Mouse (Mus musculus) kidney, embryonic 16.5 days (tissue): Measurements from ENCODE around the gene Anp32a. TPM values are rescaled to one million over a fixed set of nuclear protein-coding genes. Genes with fewer than 3 reads are reported as not detected.
A peak's percentile ranks its signal among the peaks of the same experiment; 100 is the strongest.

Experiments
- ATAC-seq: fragments of 200-750 bp; cut with Nextera tagmentation; 2 replicates; pipeline ENCODE4 v1.8.0; 2017; ENCODE audit warnings: moderate TSS enrichment; ENCODE audit not compliant: low FRiP score, low TSS enrichment
- H3K27ac ChIP-seq: fragments of 300-500 bp; sonication (generic); 2 replicates; pipeline ENCODE4 v1.5.1; 2014; ENCODE audit warnings: low read length
- H3K27me3 ChIP-seq: fragments of 300-500 bp; sonication (generic); 2 replicates; pipeline ENCODE4 v1.6.1; 2014; ENCODE audit warnings: low read length, control low read depth, mixed read lengths; ENCODE audit not compliant: insufficient read depth
- H3K36me3 ChIP-seq: fragments of 300-500 bp; sonication (generic); 2 replicates; pipeline ENCODE4 v1.6.1; 2014; ENCODE audit warnings: low read length, control low read depth, mixed read lengths; ENCODE audit not compliant: insufficient read depth
- H3K4me1 ChIP-seq: fragments of 300-500 bp; sonication (generic); 2 replicates; pipeline ENCODE4 v1.6.1; 2014; ENCODE audit warnings: low read length, control low read depth, mixed read lengths; ENCODE audit not compliant: insufficient read depth
- H3K4me2 ChIP-seq: fragments of 300-500 bp; sonication (generic); replicated peaks from 2 replicates; pipeline ENCODE4 v1.6.1; 2014; ENCODE audit warnings: low read depth, low read length
- H3K4me3 ChIP-seq: fragments of 300-500 bp; sonication (generic); 2 replicates; pipeline ENCODE4 v1.5.1; 2014; ENCODE audit warnings: mild to moderate bottlenecking, low read length
- H3K9ac ChIP-seq: fragments of 300-500 bp; sonication (generic); replicated peaks from 2 replicates; pipeline ENCODE4 v1.6.1; 2014; ENCODE audit warnings: low read length
- H3K9me3 ChIP-seq: fragments of 300-500 bp; sonication (generic); 2 replicates; pipeline ENCODE4 v1.6.1; 2016; ENCODE audit warnings: low read length, control low read depth
- WGBS: fragments of 180-500 bp; shearing (Covaris S2); extraction: QIAGEN DNeasy Blood & Tissue Kit; methylation state at CpG from one replicate; pipeline ENCODE4 v1.1.7; 2014; 5-methylcytosine and 5-hydroxymethylcytosine counted together
- polyA plus RNA-seq: library from polyadenylated mRNA; unstranded; fragments of >200 nt; fragmentation: Nextera tagmentation; extraction: Ambion mirVana; gene quantifications from 2 replicates; pipeline ENCODE4 v1.2.1, GENCODE M21; 2015

Gene Anp32a
- polyA plus RNA-seq, 1 experiment from 2014 or later: 196 TPM

GRCm38 (mm10) chr9:62345633-62346387, 4.7 kb downstream of the Anp32a start:
- Histone ChIP-seq H3K9ac (peak overlapping the region; percentile 99), H3K4me1 (peaks cover 45% of the 10 kb centered on the region), H3K27ac (peak overlapping the region; percentile 100), H3K4me3 (peak overlapping the region; percentile 68), H3K9me3 (no peaks in the 10 kb centered on the region), H3K36me3 (no peaks in the 10 kb centered on the region), H3K27me3 (no peaks in the 10 kb centered on the region), H3K4me2 (peak overlapping the region; percentile 76)
- ATAC-seq: no peak
- 37% methylated on average over 9 of the region's 9 CpGs for WGBS

DNA sequence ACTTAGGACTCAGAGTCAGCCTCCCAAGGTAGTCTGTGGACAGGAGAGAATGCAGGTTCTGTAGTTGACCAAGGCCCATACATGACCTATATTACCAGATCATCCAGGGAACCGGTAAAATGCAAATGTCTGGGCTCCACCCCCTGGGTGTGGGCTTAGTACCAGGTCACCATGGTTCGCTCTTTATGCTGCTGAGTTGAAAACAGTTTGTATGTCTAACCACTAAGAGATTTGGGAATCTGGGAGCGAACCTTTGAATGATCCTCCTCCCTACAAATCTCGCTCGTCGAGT, 5.2 kb downstream of the Anp32a start:
- 0 out of 2 replicates have a peak overlapping the region, but pooled peaks have one; percentile 37 for H3K9ac ChIP-seq
- H3K4me3 ChIP-seq: peak overlapping the region; percentile 10; the same call in 1 of the 2 replicates
- no peaks in the 10 kb centered on the region for H3K9me3 ChIP-seq
- WGBS: 65% methylated on average over 6 of the region's 6 CpGs
- peaks cover 50% of the 10 kb centered on the region for H3K4me1 ChIP-seq
- no peaks in the 10 kb centered on the region for H3K27me3 ChIP-seq
- H3K27ac ChIP-seq: no peak overlapping the region
- no peaks in the 10 kb centered on the region for H3K36me3 ChIP-seq
- no peak for ATAC-seq
- H3K4me2 ChIP-seq: peak overlapping the region; percentile 76; the same call in 1 of the 2 replicates

DNA sequence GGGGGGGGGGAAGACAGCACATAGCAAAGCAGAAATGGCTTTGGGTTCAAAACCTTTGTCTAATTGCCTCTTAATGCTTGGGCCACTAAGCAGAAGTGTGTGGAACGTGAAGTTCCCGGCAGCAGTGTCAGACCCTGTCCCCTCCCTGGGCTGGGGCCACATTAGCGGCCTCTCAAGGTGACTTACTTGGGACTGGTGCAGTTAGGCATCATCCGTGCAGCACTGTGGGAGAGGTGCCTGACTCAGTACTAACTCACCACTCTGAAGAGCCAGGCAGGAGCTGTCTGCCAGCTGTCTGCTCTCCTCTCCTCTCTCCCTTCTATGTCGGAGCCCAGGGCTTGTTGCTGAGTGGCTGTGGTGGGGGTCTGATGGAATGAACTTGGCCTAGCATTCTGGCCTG, 6.1 kb downstream of the Anp32a start:
- no peaks in the 10 kb centered on the region for H3K9me3 ChIP-seq
- no peak overlapping the region for H3K9ac ChIP-seq
- peaks cover 53% of the 10 kb centered on the region for H3K4me1 ChIP-seq
- no peaks in the 10 kb centered on the region for H3K36me3 ChIP-seq
- WGBS: 71% methylated on average over 5 of the region's 5 CpGs
- H3K27ac ChIP-seq: no peak overlapping the region
- no peak overlapping the region for H3K4me2 ChIP-seq
- H3K4me3 ChIP-seq: no peak overlapping the region
- ATAC-seq: no peak
- H3K27me3 ChIP-seq: no peaks in the 10 kb centered on the region

GRCm38 (mm10) chr9:62348050-62348449, 7.0 kb downstream of the Anp32a start:
- 79% methylated on average over 10 of the region's 10 CpGs for WGBS

DNA sequence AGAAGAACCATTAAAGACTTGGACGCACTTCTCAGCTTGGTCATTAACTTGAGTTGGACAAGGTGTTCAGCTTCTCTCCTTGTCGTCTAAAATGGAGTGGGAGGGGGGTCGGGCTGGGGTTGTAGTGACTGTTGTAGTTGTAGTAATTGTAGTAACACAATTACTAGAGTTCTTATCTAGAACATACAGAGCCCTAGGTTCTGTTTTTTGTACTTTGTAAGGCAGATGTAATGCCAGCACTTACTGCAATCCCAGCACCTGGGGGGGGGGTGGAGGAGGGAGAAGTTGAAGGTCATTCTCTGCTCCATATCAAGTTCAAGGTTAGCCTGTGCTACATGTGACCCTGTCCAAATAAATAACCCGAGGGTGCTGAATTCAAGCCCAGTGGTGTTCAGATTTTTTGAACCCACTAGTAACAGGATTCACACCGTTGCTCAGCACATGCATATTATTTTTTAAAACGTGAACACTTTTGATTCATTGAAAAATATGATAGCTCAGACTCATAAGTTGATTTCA, 7.4 kb downstream of the Anp32a start:
- H3K9me3 ChIP-seq: no peaks in the 10 kb centered on the region
- H3K27ac ChIP-seq: no peak overlapping the region
- no peaks in the 10 kb centered on the region for H3K27me3 ChIP-seq
- WGBS: 48% methylated on average over 6 of the region's 6 CpGs
- H3K4me1 ChIP-seq: peaks cover 56% of the 10 kb centered on the region
- no peak overlapping the region for H3K9ac ChIP-seq
- ATAC-seq: no peak
- H3K4me2 ChIP-seq: no peak overlapping the region
- no peak overlapping the region for H3K4me3 ChIP-seq
- no peaks in the 10 kb centered on the region for H3K36me3 ChIP-seq

More at GRCm38 (mm10) chr9:62348050-62348449, 7.0 kb downstream of the Anp32a start:
- Histone ChIP-seq H3K4me2 (no peak overlapping the region), H3K36me3 (no peaks in the 10 kb centered on the region), H3K4me1 (peaks cover 53% of the 10 kb centered on the region), H3K4me3 (no peak overlapping the region), H3K9ac (no peak overlapping the region; the same call in 1 of the 2 replicates), H3K9me3 (no peaks in the 10 kb centered on the region), H3K27me3 (no peaks in the 10 kb centered on the region), H3K27ac (0 out of 2 replicates have a peak overlapping the region, but pooled peaks have one; percentile 37)
- ATAC-seq: no peak

GRCm38 (mm10) chr9:62349250-62349649, 8.2 kb downstream of the Anp32a start:
- no peak overlapping the region for H3K4me3 ChIP-seq
- no peak overlapping the region for H3K9ac ChIP-seq
- no peaks in the 10 kb centered on the region for H3K27me3 ChIP-seq
- H3K36me3 ChIP-seq: no peaks in the 10 kb centered on the region
- 74% methylated on average over 15 of the region's 15 CpGs for whole genome bisulfite sequencing
- no peak overlapping the region for H3K27ac ChIP-seq
- H3K4me2 ChIP-seq: no peak overlapping the region
- peaks cover 61% of the 10 kb centered on the region for H3K4me1 ChIP-seq
- no peaks in the 10 kb centered on the region for H3K9me3 ChIP-seq
- no peak for ATAC-seq

DNA sequence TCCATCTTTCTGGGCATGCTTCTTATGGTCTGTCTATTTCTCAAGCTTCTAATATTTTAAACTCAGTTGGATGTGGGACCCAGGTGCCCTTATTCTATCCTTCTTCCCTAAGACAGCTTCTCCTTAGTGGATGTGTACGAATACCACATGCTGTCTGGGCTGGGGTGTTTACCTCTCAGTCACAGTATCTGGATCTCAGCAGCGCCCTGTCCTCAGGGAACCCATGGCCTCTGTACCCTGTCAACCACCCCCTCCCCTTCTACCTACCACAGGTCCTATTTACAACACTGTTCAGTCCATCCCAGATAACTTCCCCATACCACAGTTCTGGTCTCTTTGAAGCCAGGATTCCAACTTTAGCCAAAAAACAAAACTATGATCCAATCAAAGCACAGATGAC, 9.6 kb downstream of the Anp32a start:
- 55% methylated on average over 2 of the region's 2 CpGs for WGBS
- Histone ChIP-seq H3K4me1 (peaks cover 58% of the 10 kb centered on the region), H3K36me3 (peaks cover 9% of the 10 kb centered on the region)

GRCm38 (mm10) chr9:62351200-62351599, 10.1 kb downstream of the Anp32a start:
- Histone ChIP-seq H3K27ac (peak overlapping the region; percentile 58), H3K4me2 (no peak overlapping the region; the same call in 1 of the 2 replicates), H3K4me3 (no peak overlapping the region), H3K9me3 (no peaks in the 10 kb centered on the region), H3K36me3 (peaks cover 9% of the 10 kb centered on the region), H3K9ac (peak overlapping the region; percentile 24; the same call in 1 of the 2 replicates), H3K27me3 (no peaks in the 10 kb centered on the region), H3K4me1 (peaks cover 53% of the 10 kb centered on the region)
- no peak; the same call in 1 of the 2 replicates for ATAC-seq
- 31% methylated on average over 4 of the region's 4 CpGs for WGBS

More for the DNA sequence above, 9.6 kb downstream of the Anp32a start:
- no peak overlapping the region for H3K9ac ChIP-seq
- H3K4me3 ChIP-seq: no peak overlapping the region
- no peak for ATAC-seq
- H3K27ac ChIP-seq: 0 out of 2 replicates have a peak overlapping the region, but pooled peaks have one; percentile 55
- H3K4me2 ChIP-seq: no peak overlapping the region
- H3K9me3 ChIP-seq: no peaks in the 10 kb centered on the region
- H3K27me3 ChIP-seq: no peaks in the 10 kb centered on the region

GRCm38 (mm10) chr9:62353784-62354183, 12.7 kb downstream of the Anp32a start:
- no peak overlapping the region for H3K4me2 ChIP-seq
- WGBS: 64% methylated on average over 7 of the region's 7 CpGs
- no peak overlapping the region for H3K4me3 ChIP-seq
- peaks cover 35% of the 10 kb centered on the region for H3K4me1 ChIP-seq
- H3K27ac ChIP-seq: no peak overlapping the region
- ATAC-seq: no peak
- no peaks in the 10 kb centered on the region for H3K9me3 ChIP-seq
- no peaks in the 10 kb centered on the region for H3K27me3 ChIP-seq
- H3K36me3 ChIP-seq: peaks cover 9% of the 10 kb centered on the region
- no peak overlapping the region for H3K9ac ChIP-seq
